Mouse (Mus musculus): ENCODE measurements around the gene Nipsnap2. TPM values are rescaled to one million over a fixed set of nuclear protein-coding genes. Genes with fewer than 3 reads are reported as not detected.
A peak's percentile ranks its signal among the peaks of the same experiment; 100 is the strongest.
"Not testable (repeated sequence)": the region's sequence is repeated elsewhere in the genome, so short reads cannot be mapped to it uniquely, and the experiment has no call there.

Gene Nipsnap2
- polyA plus RNA-seq, 1 experiment = 14.9 TPM

DNA sequence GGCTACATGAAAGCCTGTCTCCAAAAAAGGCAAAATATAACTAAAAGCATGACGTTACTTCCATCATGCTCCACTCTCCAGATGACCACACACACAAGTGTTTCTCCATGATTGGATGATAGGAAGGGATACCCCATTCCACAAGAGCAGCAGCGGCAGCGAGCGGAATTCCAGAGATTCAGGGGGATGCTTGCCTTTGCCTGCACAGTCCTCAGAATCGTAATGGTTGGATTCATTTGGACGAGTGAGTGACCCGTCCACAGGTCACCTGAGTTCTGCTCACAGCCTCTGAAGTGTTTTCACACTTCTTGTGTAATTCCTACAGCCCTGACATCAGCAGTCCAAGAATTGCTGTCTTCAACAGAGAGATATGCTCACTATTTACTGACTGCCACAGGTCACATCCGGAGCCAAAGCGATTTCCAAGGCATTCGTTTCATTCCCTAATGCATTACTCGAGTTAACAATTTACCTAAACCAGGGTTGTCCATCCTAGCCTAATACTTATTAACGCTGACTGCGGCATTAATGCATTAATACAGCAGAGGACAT, 35.1 kb downstream of the Nipsnap2 start:
- no peaks in the 10 kb centered on the region for H3K4me1 ChIP-seq (ENCODE audit: control insufficient read depth, insufficient read depth, insufficient read length, low read length)
- H3K36me3 ChIP-seq (ENCODE audit: control insufficient read depth, insufficient read depth, low read length) = peaks cover 15% of the 10 kb centered on the region
- 76% methylated on average over 13 of the region's 13 CpGs for WGBS
- TF ChIP-seq POLR2A (IDR thresholded peaks at IDR 0.05; ENCODE audit: low read depth, low read length) (no peak), CTCF (IDR thresholded peaks at IDR 0.05; ENCODE audit: extremely low read depth, insufficient read length, insufficient replicate concordance, low read depth, low read length) (no peak)
- no peaks in the 10 kb centered on the region for H3K27me3 ChIP-seq (ENCODE audit: control insufficient read depth, insufficient read depth, low read length)
- no peak overlapping the region for H3K27ac ChIP-seq (ENCODE audit: insufficient read depth, low read depth, low read length)
- no peak overlapping the region for H3K4me3 ChIP-seq (ENCODE audit: low read depth, low read length)

DNA sequence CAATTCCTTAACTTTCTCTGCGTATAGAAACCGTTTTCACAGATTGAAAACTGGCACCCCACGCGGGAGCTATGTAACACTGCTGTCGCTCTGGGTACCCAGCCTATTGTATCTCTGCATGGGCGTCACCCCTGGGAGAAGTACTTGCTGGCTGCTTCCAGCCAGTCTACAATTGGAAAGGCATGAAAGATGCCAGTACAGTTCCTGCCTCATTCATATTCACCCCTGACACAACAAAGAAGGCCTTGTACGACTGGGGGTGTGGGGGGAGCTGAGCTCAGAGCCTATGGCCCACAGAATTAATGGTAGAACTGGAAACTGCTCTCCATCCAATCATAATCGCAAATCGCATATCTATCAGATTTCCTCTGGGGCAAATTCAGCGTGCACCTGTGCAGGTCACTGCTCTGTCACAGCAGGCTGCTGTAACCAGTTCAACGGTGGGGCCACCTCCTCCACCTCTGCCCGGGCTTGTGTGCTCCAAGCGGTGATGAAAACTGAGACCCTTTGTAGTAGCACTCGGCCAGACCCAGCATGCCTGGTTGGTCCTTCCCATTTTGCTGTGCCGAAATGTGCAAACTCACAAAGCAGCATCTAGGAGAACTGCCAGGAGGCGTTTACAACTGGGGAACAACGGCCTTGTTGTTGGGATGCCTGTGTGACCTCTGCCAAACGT, 37.1 kb downstream of the Nipsnap2 start:
- Histone ChIP-seq H3K4me1 (ENCODE audit: control insufficient read depth, insufficient read depth, insufficient read length, low read length) (no peaks in the 10 kb centered on the region), H3K27me3 (ENCODE audit: control insufficient read depth, insufficient read depth, low read length) (no peaks in the 10 kb centered on the region), H3K36me3 (ENCODE audit: control insufficient read depth, insufficient read depth, low read length) (peaks cover 11% of the 10 kb centered on the region), H3K27ac (ENCODE audit: insufficient read depth, low read depth, low read length) (no peak overlapping the region), H3K4me3 (ENCODE audit: low read depth, low read length) (no peak overlapping the region)
- WGBS = 79% methylated on average over 18 of the region's 18 CpGs
- TF ChIP-seq CTCF (IDR thresholded peaks at IDR 0.05; ENCODE audit: extremely low read depth, insufficient read length, insufficient replicate concordance, low read depth, low read length) = no peak
- no peak for TF ChIP-seq POLR2A (IDR thresholded peaks at IDR 0.05; ENCODE audit: low read depth, low read length)

DNA sequence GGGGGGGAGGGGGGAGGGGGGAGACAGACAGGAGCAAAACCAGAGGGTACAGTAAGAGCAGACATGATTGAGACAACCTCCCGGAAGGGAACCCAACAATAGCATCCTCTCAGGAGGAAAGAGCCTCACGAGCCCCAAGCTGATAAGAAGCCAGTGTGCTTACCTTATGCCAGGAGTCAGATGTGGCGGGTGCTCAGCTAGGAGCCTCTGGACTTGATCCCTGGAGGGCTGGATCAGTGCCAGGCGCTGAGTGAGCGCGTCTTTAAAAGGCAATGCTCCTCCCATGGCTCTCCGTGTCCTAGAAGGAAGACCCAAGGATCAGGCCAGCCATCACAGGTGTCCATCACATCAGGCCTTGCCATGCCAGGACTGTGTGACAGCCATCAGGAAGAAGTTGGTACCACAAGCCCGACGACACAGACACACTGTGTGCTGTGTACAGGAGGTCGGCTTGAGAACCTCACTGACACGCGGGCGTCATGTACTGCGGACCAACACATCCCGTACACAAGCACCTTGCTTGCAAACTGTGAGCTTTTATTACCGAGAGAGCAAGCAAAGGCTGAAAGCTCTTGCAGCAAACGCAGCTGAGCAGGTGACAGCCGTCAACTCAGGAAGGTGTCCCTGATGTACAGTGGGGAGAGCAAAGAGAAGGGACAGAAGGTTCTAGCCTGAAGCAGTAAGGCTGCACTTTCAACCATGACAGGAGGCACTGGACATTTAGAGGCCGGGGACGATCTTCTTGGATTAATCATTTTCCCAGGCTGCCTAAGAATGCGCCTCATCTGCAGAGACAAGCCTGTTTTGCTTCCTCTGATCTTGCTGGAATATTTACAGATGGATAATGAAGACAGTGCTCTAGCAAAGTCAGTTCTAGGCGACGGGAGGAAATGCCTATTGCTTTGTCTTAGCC, 45.8 kb downstream of the Nipsnap2 start:
- Histone ChIP-seq H3K27ac (ENCODE audit: insufficient read depth, low read depth, low read length) (no peak overlapping the region), H3K27me3 (ENCODE audit: control insufficient read depth, insufficient read depth, low read length) (no peaks in the 10 kb centered on the region), H3K4me1 (ENCODE audit: control insufficient read depth, insufficient read depth, insufficient read length, low read length) (0 out of 2 replicates have a peak, but pooled peaks cover 3% of the 10 kb centered on the region), H3K4me3 (ENCODE audit: low read depth, low read length) (no peak overlapping the region), H3K36me3 (ENCODE audit: control insufficient read depth, insufficient read depth, low read length) (no peaks in the 10 kb centered on the region; the same call in 1 of the 2 replicates)
- 50% methylated on average over 23 of the region's 23 CpGs for WGBS
- TF ChIP-seq CTCF (IDR thresholded peaks at IDR 0.05; ENCODE audit: extremely low read depth, insufficient read length, insufficient replicate concordance, low read depth, low read length) = no peak
- TF ChIP-seq POLR2A (IDR thresholded peaks at IDR 0.05; ENCODE audit: low read depth, low read length) = no peak

DNA sequence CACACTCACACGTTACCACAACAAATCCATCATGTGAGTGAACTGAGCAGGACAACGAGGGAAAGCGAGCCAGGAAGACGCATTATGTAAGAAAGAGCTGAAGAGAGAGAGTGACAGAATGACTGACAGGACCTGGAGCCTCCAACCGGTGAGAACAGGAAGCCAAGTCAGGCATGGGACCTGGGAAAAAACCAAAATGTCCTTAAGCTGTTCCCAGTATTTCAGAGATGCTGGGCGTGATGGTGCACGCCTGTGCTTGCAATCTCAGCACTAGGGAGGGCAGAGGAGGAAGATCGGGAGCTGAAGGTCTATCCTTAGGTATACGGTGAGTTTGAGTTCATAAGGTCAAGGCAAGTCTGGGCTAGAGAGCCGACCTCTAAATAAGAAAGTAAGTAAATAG, 47.6 kb downstream of the Nipsnap2 start:
- Histone ChIP-seq H3K27ac (ENCODE audit: insufficient read depth, low read depth, low read length) (no peak overlapping the region), H3K27me3 (ENCODE audit: control insufficient read depth, insufficient read depth, low read length) (no peaks in the 10 kb centered on the region), H3K4me1 (ENCODE audit: control insufficient read depth, insufficient read depth, insufficient read length, low read length) (0 out of 2 replicates have a peak, but pooled peaks cover 3% of the 10 kb centered on the region), H3K4me3 (ENCODE audit: low read depth, low read length) (no peak overlapping the region), H3K36me3 (ENCODE audit: control insufficient read depth, insufficient read depth, low read length) (no peaks in the 10 kb centered on the region; the same call in 1 of the 2 replicates)
- 91% methylated on average over 10 of the region's 10 CpGs for WGBS
- TF ChIP-seq POLR2A (IDR thresholded peaks at IDR 0.05; ENCODE audit: low read depth, low read length) = no peak
- TF ChIP-seq CTCF (IDR thresholded peaks at IDR 0.05; ENCODE audit: extremely low read depth, insufficient read length, insufficient replicate concordance, low read depth, low read length) = no peak

DNA sequence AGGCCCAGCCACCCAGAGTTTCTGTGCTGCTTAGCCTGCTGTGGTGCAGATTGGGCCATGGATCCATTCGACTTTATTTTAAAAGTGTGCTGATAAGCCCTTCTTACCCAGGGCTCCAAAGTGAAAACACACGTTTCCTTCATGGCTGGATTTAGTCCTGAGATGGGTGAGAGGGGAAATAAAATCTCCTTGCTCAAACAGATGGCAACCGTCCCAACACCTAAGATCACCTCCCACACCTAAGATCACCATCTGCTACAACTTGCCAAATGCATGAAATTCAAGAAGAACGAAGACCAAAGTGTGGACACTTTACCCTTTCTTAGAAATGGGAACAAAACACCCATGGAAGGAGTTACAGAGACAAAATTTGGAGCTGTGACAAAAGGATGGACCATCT, 48.5 kb downstream of the Nipsnap2 start:
- H3K27me3 ChIP-seq (ENCODE audit: control insufficient read depth, insufficient read depth, low read length); H3K36me3 ChIP-seq (ENCODE audit: control insufficient read depth, insufficient read depth, low read length); H3K4me1 ChIP-seq (ENCODE audit: control insufficient read depth, insufficient read depth, insufficient read length, low read length); H3K27ac ChIP-seq (ENCODE audit: insufficient read depth, low read depth, low read length); H3K4me3 ChIP-seq (ENCODE audit: low read depth, low read length): not testable (repeated sequence)
- 82% methylated on average over 4 of the region's 4 CpGs for WGBS

DNA sequence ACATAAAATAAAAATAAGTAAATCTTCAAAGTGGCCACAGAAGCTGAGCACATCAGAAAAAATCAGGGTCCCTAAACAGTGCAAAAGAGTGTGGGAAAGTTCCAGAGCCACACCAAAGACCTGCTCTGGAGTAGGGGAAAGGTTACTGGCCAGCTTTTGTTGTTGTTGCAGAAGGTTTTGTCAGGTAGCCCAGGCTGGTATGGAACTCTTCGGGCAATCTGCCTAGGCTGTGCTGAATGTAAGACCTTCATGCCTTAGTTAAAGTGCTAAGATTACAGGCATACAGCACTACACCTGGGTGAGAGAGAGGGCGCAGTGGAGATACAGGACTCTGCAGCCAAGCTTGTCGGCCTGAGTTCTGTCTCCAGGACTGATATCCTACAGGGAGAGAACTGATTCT, 49.8 kb downstream of the Nipsnap2 start:
- Histone ChIP-seq H3K27ac (ENCODE audit: insufficient read depth, low read depth, low read length) (no peak overlapping the region), H3K36me3 (ENCODE audit: control insufficient read depth, insufficient read depth, low read length) (no peaks in the 10 kb centered on the region), H3K4me1 (ENCODE audit: control insufficient read depth, insufficient read depth, insufficient read length, low read length) (0 out of 2 replicates have a peak, but pooled peaks cover 3% of the 10 kb centered on the region), H3K27me3 (ENCODE audit: control insufficient read depth, insufficient read depth, low read length) (no peaks in the 10 kb centered on the region), H3K4me3 (ENCODE audit: low read depth, low read length) (no peak overlapping the region)
- no peak for TF ChIP-seq POLR2A (IDR thresholded peaks at IDR 0.05; ENCODE audit: low read depth, low read length)
- 80% methylated on average over 3 of the region's 3 CpGs for WGBS

DNA sequence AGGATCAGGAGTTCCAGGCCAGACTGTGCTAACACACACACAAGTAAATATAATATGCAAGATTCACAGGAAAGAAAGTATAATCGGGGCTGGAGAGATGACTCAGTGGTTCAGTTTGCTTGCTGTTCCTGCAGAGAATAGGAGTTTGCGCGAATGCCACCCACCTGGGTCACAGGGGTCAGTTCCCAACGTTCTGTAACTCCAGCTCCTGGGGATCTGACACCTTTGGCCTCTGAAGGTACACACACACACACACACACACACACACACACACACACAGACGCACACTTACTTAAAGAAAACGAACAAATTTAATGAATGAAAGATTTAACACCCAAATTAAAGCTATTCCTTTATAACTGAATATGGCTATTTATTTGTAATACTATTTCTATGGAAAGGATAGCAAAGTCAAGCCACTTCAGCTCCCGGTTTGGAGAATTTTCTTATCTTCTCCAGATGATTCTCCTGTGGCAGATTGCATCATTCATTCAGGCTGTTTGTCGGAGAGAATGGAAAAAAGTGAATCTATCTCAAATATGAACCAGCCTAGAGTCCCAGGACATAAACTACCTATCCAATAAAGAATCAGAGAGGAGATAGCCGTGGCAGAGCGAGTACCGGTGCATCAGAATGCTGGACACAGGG, 53.6 kb downstream of the Nipsnap2 start:
- H3K36me3 ChIP-seq (ENCODE audit: control insufficient read depth, insufficient read depth, low read length) = no peaks in the 10 kb centered on the region
- 35% methylated on average over 11 of the region's 11 CpGs for WGBS
- H3K27me3 ChIP-seq (ENCODE audit: control insufficient read depth, insufficient read depth, low read length) = no peaks in the 10 kb centered on the region
- no peaks in the 10 kb centered on the region for H3K4me1 ChIP-seq (ENCODE audit: control insufficient read depth, insufficient read depth, insufficient read length, low read length)
- TF ChIP-seq CTCF (IDR thresholded peaks at IDR 0.05; ENCODE audit: extremely low read depth, insufficient read length, insufficient replicate concordance, low read depth, low read length) (no peak), POLR2A (IDR thresholded peaks at IDR 0.05; ENCODE audit: low read depth, low read length) (no peak)
- H3K27ac ChIP-seq (ENCODE audit: insufficient read depth, low read depth, low read length) = no peak overlapping the region
- H3K4me3 ChIP-seq (ENCODE audit: low read depth, low read length) = peak overlapping the region; percentile 70

Measured in small intestine, adult 2 months (tissue).